Mouse (Mus musculus): ENCODE measurements around the gene Med25. TPM values are rescaled to one million over a fixed set of nuclear protein-coding genes. Genes with fewer than 3 reads are reported as not detected.

The Med25 gene
- polyA plus RNA-seq, 1 experiment from 2014 or later, result 75.4 TPM

DNA sequence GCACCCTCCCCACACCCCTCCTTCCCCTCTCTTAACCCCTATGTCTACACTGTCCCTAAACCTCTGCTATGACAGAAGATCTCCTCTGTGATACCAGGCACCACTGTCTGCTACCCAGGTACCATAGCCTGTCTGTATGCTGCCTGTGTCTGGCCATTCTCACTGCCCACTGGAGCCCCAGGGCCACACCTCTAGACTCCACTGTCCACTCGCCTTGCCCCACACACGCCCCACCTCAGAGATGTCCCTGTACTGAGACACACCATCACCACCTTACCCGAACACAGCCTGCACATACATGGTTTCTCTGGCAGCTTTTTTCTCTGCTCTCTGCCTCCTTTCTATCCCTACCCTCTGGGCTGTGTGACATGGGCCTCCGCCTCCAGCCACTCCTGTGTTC, 24.4 kb upstream of the Med25 start:
- H3K4me1 ChIP-seq (ENCODE audit: control insufficient read depth, insufficient read depth, low read length), result no peaks in the 10 kb centered on the region
- no peak overlapping the region for H3K27ac ChIP-seq (ENCODE audit: low read depth, low read length)
- H3K9ac ChIP-seq (ENCODE audit: low read length), result no peak overlapping the region
- H3K36me3 ChIP-seq (ENCODE audit: control insufficient read depth, insufficient read depth, low read length), result peaks cover 57% of the 10 kb centered on the region
- H3K9me3 ChIP-seq (replicated peaks; ENCODE audit: control insufficient read depth, low read length), result no peaks in the 10 kb centered on the region
- no peak overlapping the region for H3K4me2 ChIP-seq (ENCODE audit: low read length)
- ATAC-seq (no peak), DNase-seq (ENCODE audit: low spot score) (no peak)
- 95% methylated on average over 4 of the region's 4 CpGs for WGBS
- H3K4me3 ChIP-seq (ENCODE audit: low read depth, low read length), result no peak overlapping the region
- H3K27me3 ChIP-seq (replicated peaks; ENCODE audit: control insufficient read depth, insufficient read depth, low read length), result no peaks in the 10 kb centered on the region

DNA sequence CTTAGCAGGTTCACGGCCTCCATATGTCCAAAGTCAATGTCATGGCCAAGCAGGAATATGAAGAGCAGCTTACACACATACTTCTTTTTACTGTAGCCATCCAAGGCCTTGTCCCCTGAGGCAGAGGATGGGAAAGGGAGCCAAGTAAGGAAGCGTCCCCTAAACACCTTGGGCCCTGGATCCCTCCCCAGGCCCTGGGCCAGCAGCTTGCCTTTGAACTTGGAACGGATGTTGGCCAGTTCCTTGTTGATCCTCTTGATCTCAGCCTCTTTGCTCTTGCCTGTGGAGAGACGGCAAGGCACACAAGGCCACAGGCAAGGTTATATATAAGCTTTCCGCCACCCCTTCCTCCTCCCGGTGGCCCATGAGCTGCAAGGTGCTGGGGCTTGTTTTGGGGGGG, 23.7 kb upstream of the Med25 start:
- Histone ChIP-seq H3K9me3 (replicated peaks; ENCODE audit: control insufficient read depth, low read length) (no peaks in the 10 kb centered on the region), H3K27ac (ENCODE audit: low read depth, low read length) (no peak overlapping the region), H3K4me2 (ENCODE audit: low read length) (no peak overlapping the region), H3K36me3 (ENCODE audit: control insufficient read depth, insufficient read depth, low read length) (peaks cover 61% of the 10 kb centered on the region), H3K9ac (ENCODE audit: low read length) (no peak overlapping the region), H3K4me3 (ENCODE audit: low read depth, low read length) (no peak overlapping the region), H3K27me3 (replicated peaks; ENCODE audit: control insufficient read depth, insufficient read depth, low read length) (no peaks in the 10 kb centered on the region), H3K4me1 (ENCODE audit: control insufficient read depth, insufficient read depth, low read length) (no peaks in the 10 kb centered on the region)
- 96% methylated on average over 6 of the region's 6 CpGs for WGBS
- ATAC-seq (no peak), DNase-seq (ENCODE audit: low spot score) (no peak)

GRCm38 (mm10) chr7:44915314-44915713, 22.8 kb upstream of the Med25 start:
- WGBS, result 90% methylated on average over 9 of the region's 9 CpGs

GRCm38 (mm10) chr7:44914396-44914795, 21.9 kb upstream of the Med25 start:
- H3K9me3 ChIP-seq (replicated peaks; ENCODE audit: control insufficient read depth, low read length), result no peaks in the 10 kb centered on the region
- peaks cover 70% of the 10 kb centered on the region for H3K36me3 ChIP-seq (ENCODE audit: control insufficient read depth, insufficient read depth, low read length)
- ATAC-seq (no peak), DNase-seq (ENCODE audit: low spot score) (no peak)
- no peak overlapping the region for H3K27ac ChIP-seq (ENCODE audit: low read depth, low read length)
- H3K9ac ChIP-seq (ENCODE audit: low read length), result no peak overlapping the region
- H3K4me1 ChIP-seq (ENCODE audit: control insufficient read depth, insufficient read depth, low read length), result no peaks in the 10 kb centered on the region
- H3K4me2 ChIP-seq (ENCODE audit: low read length), result no peak overlapping the region
- H3K27me3 ChIP-seq (replicated peaks; ENCODE audit: control insufficient read depth, insufficient read depth, low read length), result no peaks in the 10 kb centered on the region
- WGBS, result 50% methylated on average over 2 of the region's 2 CpGs
- no peak overlapping the region for H3K4me3 ChIP-seq (ENCODE audit: low read depth, low read length)

More at GRCm38 (mm10) chr7:44915314-44915713, 22.8 kb upstream of the Med25 start:
- Histone ChIP-seq H3K27ac (ENCODE audit: low read depth, low read length) (no peak overlapping the region), H3K36me3 (ENCODE audit: control insufficient read depth, insufficient read depth, low read length) (peaks cover 68% of the 10 kb centered on the region), H3K9ac (ENCODE audit: low read length) (no peak overlapping the region), H3K27me3 (replicated peaks; ENCODE audit: control insufficient read depth, insufficient read depth, low read length) (no peaks in the 10 kb centered on the region), H3K4me3 (ENCODE audit: low read depth, low read length) (no peak overlapping the region), H3K9me3 (replicated peaks; ENCODE audit: control insufficient read depth, low read length) (no peaks in the 10 kb centered on the region), H3K4me1 (ENCODE audit: control insufficient read depth, insufficient read depth, low read length) (no peaks in the 10 kb centered on the region), H3K4me2 (ENCODE audit: low read length) (no peak overlapping the region)
- no peak for DNase-seq (ENCODE audit: low spot score)
- no peak for ATAC-seq

- H3K36me3 ChIP-seq (ENCODE audit: control insufficient read depth, insufficient read depth, low read length), result peaks cover 98% of the 10 kb centered on the region
- H3K27me3 ChIP-seq (replicated peaks; ENCODE audit: control insufficient read depth, insufficient read depth, low read length), result no peaks in the 10 kb centered on the region
- H3K9ac ChIP-seq (ENCODE audit: low read length), result no peak overlapping the region
- ATAC-seq (no peak), DNase-seq (ENCODE audit: low spot score) (no peak)
- no peak overlapping the region for H3K4me3 ChIP-seq (ENCODE audit: low read depth, low read length)
- no peaks in the 10 kb centered on the region for H3K4me1 ChIP-seq (ENCODE audit: control insufficient read depth, insufficient read depth, low read length)
- H3K4me2 ChIP-seq (ENCODE audit: low read length), result no peak overlapping the region
- no peak overlapping the region for H3K27ac ChIP-seq (ENCODE audit: low read depth, low read length)
- no peaks in the 10 kb centered on the region for H3K9me3 ChIP-seq (replicated peaks; ENCODE audit: control insufficient read depth, low read length)
- WGBS, result 92% methylated on average over 15 of the region's 15 CpGs
Observed at GRCm38 (mm10) chr7:44908706-44909476, 16.4 kb upstream of the Med25 start.

DNA sequence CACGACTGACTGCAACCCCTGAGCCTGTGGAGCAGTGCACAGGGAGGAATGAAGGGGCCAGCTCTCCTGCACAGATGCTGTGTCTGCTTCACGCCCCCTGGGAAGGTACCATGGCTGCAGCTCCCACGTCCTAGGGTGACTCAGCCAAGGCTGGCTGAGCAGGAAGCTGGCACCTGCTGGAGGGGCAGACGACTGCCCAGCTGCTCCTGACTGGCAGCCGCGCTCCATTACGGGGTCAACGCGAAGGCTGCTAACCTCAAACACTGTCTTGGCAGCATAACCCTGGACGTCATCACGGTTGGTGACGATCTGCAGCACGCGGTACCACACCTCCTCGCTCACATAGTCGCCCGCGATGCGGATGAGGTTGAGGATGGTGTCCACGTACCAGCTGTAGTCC, 12.9 kb upstream of the Med25 start:
- H3K36me3 ChIP-seq (ENCODE audit: control insufficient read depth, insufficient read depth, low read length), result peaks cover 99% of the 10 kb centered on the region
- H3K9me3 ChIP-seq (replicated peaks; ENCODE audit: control insufficient read depth, low read length), result no peaks in the 10 kb centered on the region
- ATAC-seq, result no peak
- no peaks in the 10 kb centered on the region for H3K4me1 ChIP-seq (ENCODE audit: control insufficient read depth, insufficient read depth, low read length)
- no peak overlapping the region for H3K27ac ChIP-seq (ENCODE audit: low read depth, low read length)
- no peaks in the 10 kb centered on the region for H3K27me3 ChIP-seq (replicated peaks; ENCODE audit: control insufficient read depth, insufficient read depth, low read length)
- 91% methylated on average over 20 of the region's 20 CpGs for WGBS
- no peak overlapping the region for H3K9ac ChIP-seq (ENCODE audit: low read length)
- no peak overlapping the region for H3K4me2 ChIP-seq (ENCODE audit: low read length)
- H3K4me3 ChIP-seq (ENCODE audit: low read depth, low read length), result no peak overlapping the region
- no peak for DNase-seq (ENCODE audit: low spot score)

DNA sequence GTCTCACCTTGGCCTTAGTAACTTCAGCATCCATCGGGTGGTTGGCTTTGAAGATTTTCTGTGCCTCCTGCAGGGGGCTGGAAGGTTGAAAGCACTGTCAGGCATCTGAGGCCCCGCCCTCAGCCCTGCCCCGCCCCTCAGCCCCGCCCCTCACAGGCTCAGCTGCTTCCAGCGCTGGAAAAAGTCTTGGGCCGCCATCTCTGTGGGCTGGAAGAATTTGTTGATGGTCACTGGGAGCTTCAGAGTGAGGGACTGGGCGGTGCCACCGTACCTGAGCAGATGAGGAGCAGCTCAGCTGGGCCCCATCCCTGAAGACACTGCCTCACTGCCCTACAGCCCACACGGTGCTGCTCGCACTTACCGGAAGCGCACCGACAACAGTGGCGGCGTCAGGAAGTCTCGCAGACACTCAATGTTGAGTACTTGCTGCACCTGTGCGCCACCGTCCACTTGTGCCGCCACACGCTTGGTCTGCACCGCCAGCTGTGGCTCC, 8.8 kb upstream of the Med25 start:
- H3K9me3 ChIP-seq (replicated peaks; ENCODE audit: control insufficient read depth, low read length), result no peaks in the 10 kb centered on the region
- H3K27me3 ChIP-seq (replicated peaks; ENCODE audit: control insufficient read depth, insufficient read depth, low read length), result no peaks in the 10 kb centered on the region
- no peak overlapping the region; the same call in 1 of the 2 replicates for H3K4me3 ChIP-seq (ENCODE audit: low read depth, low read length)
- peaks cover 7% of the 10 kb centered on the region for H3K4me1 ChIP-seq (ENCODE audit: control insufficient read depth, insufficient read depth, low read length)
- H3K27ac ChIP-seq (ENCODE audit: low read depth, low read length), result peak overlapping the region; percentile 27; the same call in 1 of the 2 replicates
- H3K9ac ChIP-seq (ENCODE audit: low read length), result peak overlapping the region; percentile 32; the same call in 1 of the 2 replicates
- peak overlapping the region; percentile 46 for H3K4me2 ChIP-seq (ENCODE audit: low read length)
- ATAC-seq, result peak; percentile 42
- peaks cover 74% of the 10 kb centered on the region for H3K36me3 ChIP-seq (ENCODE audit: control insufficient read depth, insufficient read depth, low read length)
- peak; percentile 72 for DNase-seq (ENCODE audit: low spot score)
- WGBS, result 16% methylated on average over 21 of the region's 21 CpGs

GRCm38 (mm10) chr7:44900632-44901031, 8.1 kb upstream of the Med25 start:
- Histone ChIP-seq H3K4me3 (ENCODE audit: low read depth, low read length) (no peak overlapping the region), H3K4me2 (ENCODE audit: low read length) (no peak overlapping the region), H3K27me3 (replicated peaks; ENCODE audit: control insufficient read depth, insufficient read depth, low read length) (no peaks in the 10 kb centered on the region), H3K4me1 (ENCODE audit: control insufficient read depth, insufficient read depth, low read length) (peaks cover 7% of the 10 kb centered on the region), H3K27ac (ENCODE audit: low read depth, low read length) (peak overlapping the region; percentile 27; the same call in 1 of the 2 replicates), H3K9me3 (replicated peaks; ENCODE audit: control insufficient read depth, low read length) (no peaks in the 10 kb centered on the region), H3K36me3 (ENCODE audit: control insufficient read depth, insufficient read depth, low read length) (peaks cover 67% of the 10 kb centered on the region), H3K9ac (ENCODE audit: low read length) (no peak overlapping the region)
- no peak for ATAC-seq
- 82% methylated on average over 11 of the region's 11 CpGs for WGBS
- DNase-seq (ENCODE audit: low spot score), result no peak

- no peak overlapping the region for H3K27ac ChIP-seq (ENCODE audit: low read depth, low read length)
- peaks cover 18% of the 10 kb centered on the region for H3K4me1 ChIP-seq (ENCODE audit: control insufficient read depth, insufficient read depth, low read length)
- H3K27me3 ChIP-seq (replicated peaks; ENCODE audit: control insufficient read depth, insufficient read depth, low read length), result no peaks in the 10 kb centered on the region
- no peaks in the 10 kb centered on the region for H3K9me3 ChIP-seq (replicated peaks; ENCODE audit: control insufficient read depth, low read length)
- H3K4me2 ChIP-seq (ENCODE audit: low read length), result no peak overlapping the region
- DNase-seq (ENCODE audit: low spot score) (no peak), ATAC-seq (no peak)
- no peak overlapping the region for H3K4me3 ChIP-seq (ENCODE audit: low read depth, low read length)
- peaks cover 47% of the 10 kb centered on the region for H3K36me3 ChIP-seq (ENCODE audit: control insufficient read depth, insufficient read depth, low read length)
- WGBS, result 34% methylated on average over 19 of the region's 19 CpGs
- H3K9ac ChIP-seq (ENCODE audit: low read length), result no peak overlapping the region
Observed at GRCm38 (mm10) chr7:44898607-44899006, 6.1 kb upstream of the Med25 start.
